Mouse (Mus musculus) ES-Bruce4 (cell line): ENCODE results near the gene Pex14.

Source experiments
- CTCF ChIP-seq: IDR thresholded peaks from one replicate; pipeline ENCODE4 v1.8.1; 2011; ENCODE audit warnings: low read depth, low read length
- EP300 ChIP-seq: IDR thresholded peaks from 2 replicates; pipeline ENCODE4 v1.6.1; 2011; ENCODE audit warnings: low read depth, low read length; ENCODE audit not compliant: insufficient read depth

DNA sequence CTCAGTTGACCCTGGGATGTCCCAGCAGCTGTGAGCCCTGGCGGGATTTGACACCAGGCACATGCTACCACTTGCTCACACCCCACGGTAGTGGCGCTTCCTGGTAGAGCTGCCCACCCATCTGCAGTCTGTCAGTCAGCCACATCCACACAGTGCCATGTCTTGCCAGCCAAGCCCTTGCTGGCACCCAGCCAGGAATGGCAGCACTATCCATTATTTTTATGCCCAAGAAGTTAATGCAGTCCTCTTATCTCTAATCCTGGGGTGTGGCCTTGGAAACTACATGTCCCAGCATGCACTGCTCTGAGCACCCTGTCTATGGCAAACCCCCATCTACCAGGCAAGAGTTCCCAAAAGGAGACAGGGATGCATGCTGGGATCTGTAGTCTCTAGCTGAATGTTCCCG, 154.2 kb downstream of the Pex14 start:
- TF ChIP-seq CTCF (no peak), EP300 (no peak)
